Mouse (Mus musculus) myocyte (in vitro differentiated cells): ENCODE measurements at regions not wholly inside any gene's neighbourhood (a gene's known extent, or its start where the extent isn't known, plus 50 kb on each side); places are given as distances from the start of the nearest gene placed in this dataset.

Experiments
- E2F4 ChIP-seq: IDR thresholded peaks from one replicate; pipeline ENCODE4 v1.6.1; 2011; ENCODE audit warnings: mild to moderate bottlenecking, control low read depth, moderate library complexity; ENCODE audit not compliant: insufficient read depth
- MAX ChIP-seq: IDR thresholded peaks from one replicate; pipeline ENCODE4 v1.6.1; 2011; ENCODE audit warnings: low read depth, mild to moderate bottlenecking, control low read depth
- MYOG ChIP-seq, 3 experiments: IDR thresholded peaks; one replicate each; pipeline ENCODE4 v1.6.1; 2011; ENCODE audit warnings: control low read depth in 2 of 3, low read depth in 2 of 3, mild to moderate bottlenecking in 2 of 3; ENCODE audit not compliant: insufficient read length in 2 of 3, control insufficient read depth in 1 of 3, insufficient read depth in 1 of 3
- POLR2A ChIP-seq: IDR thresholded peaks from one replicate; pipeline ENCODE4 v1.6.1; 2011; ENCODE audit warnings: low read depth, mild to moderate bottlenecking, control low read depth, moderate library complexity; ENCODE audit not compliant: insufficient read length
- USF1 ChIP-seq: IDR thresholded peaks from one replicate; pipeline ENCODE4 v1.6.1; 2011; ENCODE audit warnings: low read depth, mild to moderate bottlenecking, control low read depth, moderate library complexity

DNA sequence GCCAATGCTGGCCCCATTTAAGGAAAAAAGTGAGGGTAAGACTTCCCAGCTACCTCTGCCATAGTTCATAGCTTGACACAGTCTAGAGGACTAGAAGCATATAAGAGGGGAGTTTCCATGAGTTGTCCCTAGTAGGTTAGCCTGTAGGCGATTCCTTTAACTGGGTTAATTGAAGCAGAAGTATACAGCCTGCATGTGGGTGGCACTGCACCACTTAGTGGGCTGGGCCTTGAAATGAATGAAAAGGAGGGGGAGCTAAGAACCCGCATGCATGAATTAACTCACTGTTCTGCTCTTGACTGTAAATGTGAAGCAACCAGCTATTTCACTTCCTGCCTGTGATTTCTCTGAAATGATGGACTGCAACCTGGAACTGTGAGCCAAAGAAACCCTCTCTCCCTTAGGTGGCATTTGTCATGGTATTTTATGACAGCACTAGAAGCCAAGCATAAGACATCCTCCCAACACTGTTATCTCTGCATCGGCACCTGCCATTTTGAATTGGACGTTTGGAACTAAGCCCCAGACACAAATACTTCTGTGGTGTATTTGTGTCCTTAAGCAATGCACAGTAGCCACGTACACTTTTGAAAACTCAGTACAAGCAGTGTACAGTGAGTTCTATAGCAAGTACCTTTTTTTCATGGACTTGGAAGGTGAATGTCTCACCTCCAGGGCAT, 64.5 kb upstream of the Xylt1 start:
- no peak for TF ChIP-seq POLR2A
- no peak for TF ChIP-seq E2F4
- TF ChIP-seq MYOG (IDR thresholded peaks at IDR 0.05; ENCODE audit: control insufficient read depth in 1 of 3, insufficient read depth in 1 of 3, insufficient read length in 2 of 3, low read depth in 2 of 3) = no peak
- TF ChIP-seq USF1 = no peak
- no peak for TF ChIP-seq MAX
